Mouse (Mus musculus) stomach, postnatal 0 days (tissue): Measurements from ENCODE around the gene Prdm16.

Experiments
- CTCF ChIP-seq: IDR thresholded peaks from 2 replicates; pipeline ENCODE4 v1.5.1; 2016; ENCODE audit warnings: antibody characterized with exemption, low read depth, mild to moderate bottlenecking, moderate library complexity
- EP300 ChIP-seq: optimal IDR thresholded peaks from 2 replicates; pipeline ENCODE3; 2016; ENCODE audit warnings: antibody characterized with exemption

- TF ChIP-seq CTCF (no peak), EP300 (no peak)
Measured at GRCm38 (mm10) chr4:154420749-154421148, 215.9 kb downstream of the Prdm16 start.
